Mouse (Mus musculus) ES-Bruce4 (cell line): ENCODE results near the gene Atg10. TPM values are rescaled to one million over a fixed set of nuclear protein-coding genes. Genes with fewer than 3 reads are reported as not detected.

ENCODE experiments used
- H3K27ac ChIP-seq: 2 replicates; pipeline ENCODE4 v1.5.1; 2012; ENCODE audit warnings: low read length, inconsistent platforms; ENCODE audit not compliant: insufficient read depth
- H3K27me3 ChIP-seq: 2 replicates; pipeline ENCODE4 v1.6.1; 2012; ENCODE audit warnings: mild to moderate bottlenecking, low read length, inconsistent platforms; ENCODE audit not compliant: control insufficient read depth, poor library complexity, insufficient read depth, severe bottlenecking
- H3K36me3 ChIP-seq: 2 replicates; pipeline ENCODE4 v1.6.1; 2012; ENCODE audit warnings: inconsistent platforms, mild to moderate bottlenecking, low read length, moderate library complexity; ENCODE audit not compliant: control insufficient read depth, poor library complexity, insufficient read depth, severe bottlenecking
- H3K4me1 ChIP-seq: one replicate; pipeline ENCODE4 v1.8.1; 2011; ENCODE audit warnings: low read length; ENCODE audit not compliant: control insufficient read depth, insufficient read depth
- H3K4me3 ChIP-seq: 2 replicates; pipeline ENCODE4 v1.5.1; 2011; ENCODE audit warnings: low read depth, mild to moderate bottlenecking, low read length
- H3K9ac ChIP-seq: 2 replicates; pipeline ENCODE4 v1.6.1; 2012; ENCODE audit warnings: low read depth, mild to moderate bottlenecking, inconsistent platforms; ENCODE audit not compliant: poor library complexity, severe bottlenecking
- H3K9me3 ChIP-seq: replicated peaks from 2 replicates; pipeline ENCODE4 v1.6.1; 2012; ENCODE audit warnings: mild to moderate bottlenecking, low read length, inconsistent platforms; ENCODE audit not compliant: control insufficient read depth, poor library complexity, insufficient read depth, severe bottlenecking
- CTCF ChIP-seq: IDR thresholded peaks from one replicate; pipeline ENCODE4 v1.8.1; 2011; ENCODE audit warnings: low read depth, low read length
- EP300 ChIP-seq: IDR thresholded peaks from 2 replicates; pipeline ENCODE4 v1.6.1; 2011; ENCODE audit warnings: low read depth, low read length; ENCODE audit not compliant: insufficient read depth
- POLR2A ChIP-seq: IDR thresholded peaks from one replicate; pipeline ENCODE4 v1.8.1; 2011; ENCODE audit warnings: low read length; ENCODE audit not compliant: insufficient read depth
- polyA plus RNA-seq: library from polyadenylated mRNA; stranded (reverse); fragments of >200 nt; gene quantifications from 2 replicates; pipeline ENCODE4 v1.2.4, GENCODE M21; 2011; ENCODE audit warnings: low read depth; ENCODE audit not compliant: missing spikeins, insufficient read depth, insufficient read length

The Atg10 gene
- polyA plus RNA-seq, 1 experiment = 3.1 TPM

- Histone ChIP-seq H3K27ac (no peak overlapping the region), H3K9me3 (no peaks in the 10 kb centered on the region), H3K9ac (no peak overlapping the region), H3K36me3 (no peaks in the 10 kb centered on the region), H3K4me1 (no peaks in the 10 kb centered on the region), H3K27me3 (no peaks in the 10 kb centered on the region), H3K4me3 (no peak overlapping the region)
- no peak for TF ChIP-seq CTCF
- TF ChIP-seq POLR2A = no peak
- TF ChIP-seq EP300 = no peak
These were observed 263.2 kb downstream of the Atg10 start for GRCm38 (mm10) chr13:90960591-90960990.

- TF ChIP-seq POLR2A (no peak), EP300 (no peak), CTCF (no peak)
- Histone ChIP-seq H3K27me3 (no peaks in the 10 kb centered on the region), H3K9ac (no peak overlapping the region), H3K36me3 (no peaks in the 10 kb centered on the region), H3K4me3 (no peak overlapping the region), H3K9me3 (no peaks in the 10 kb centered on the region), H3K4me1 (no peaks in the 10 kb centered on the region), H3K27ac (no peak overlapping the region)
These were observed 264.9 kb downstream of the Atg10 start for GRCm38 (mm10) chr13:90958894-90959293.

DNA sequence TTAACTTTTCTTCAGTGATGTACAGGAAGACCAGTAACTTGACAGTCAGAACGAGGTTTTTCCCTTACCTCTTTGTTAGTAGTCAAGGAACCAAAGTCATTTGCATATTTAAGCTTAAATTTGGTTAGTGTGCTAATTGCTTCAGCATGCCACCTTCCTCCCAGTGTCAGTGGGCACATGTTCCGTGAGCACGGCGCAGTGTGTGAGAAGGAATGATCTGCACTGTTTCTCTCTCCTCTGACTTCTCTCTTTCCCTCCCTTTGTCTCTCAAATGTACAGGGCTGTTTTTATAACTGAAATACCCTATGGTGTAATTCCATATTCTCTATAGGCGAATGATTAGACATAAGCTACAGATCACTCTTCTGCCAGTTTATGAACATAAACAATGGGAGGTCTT, 284.2 kb downstream of the Atg10 start:
- H3K4me1 ChIP-seq = no peaks in the 10 kb centered on the region
- TF ChIP-seq CTCF (no peak), EP300 (no peak), POLR2A (no peak)
- no peaks in the 10 kb centered on the region for H3K36me3 ChIP-seq
- H3K9ac ChIP-seq = no peak overlapping the region
- H3K9me3 ChIP-seq = no peaks in the 10 kb centered on the region
- no peaks in the 10 kb centered on the region for H3K27me3 ChIP-seq
- no peak overlapping the region for H3K4me3 ChIP-seq
- no peak overlapping the region for H3K27ac ChIP-seq

GRCm38 (mm10) chr13:90939192-90939591, 284.6 kb downstream of the Atg10 start:
- TF ChIP-seq EP300 = peak; percentile 51; the same call in 1 of the 2 replicates
- no peak for TF ChIP-seq POLR2A
- TF ChIP-seq CTCF = no peak
- Histone ChIP-seq H3K9me3 (no peaks in the 10 kb centered on the region), H3K9ac (no peak overlapping the region), H3K4me1 (no peaks in the 10 kb centered on the region), H3K27ac (no peak overlapping the region), H3K36me3 (no peaks in the 10 kb centered on the region), H3K4me3 (no peak overlapping the region), H3K27me3 (no peaks in the 10 kb centered on the region)

- H3K4me3 ChIP-seq = no peak overlapping the region
- H3K27me3 ChIP-seq = no peaks in the 10 kb centered on the region
- no peaks in the 10 kb centered on the region for H3K36me3 ChIP-seq
- H3K27ac ChIP-seq = no peak overlapping the region
- H3K9ac ChIP-seq = no peak overlapping the region
- no peaks in the 10 kb centered on the region for H3K9me3 ChIP-seq
- TF ChIP-seq EP300 (no peak), CTCF (no peak), POLR2A (no peak)
- no peaks in the 10 kb centered on the region for H3K4me1 ChIP-seq
These were observed 287.9 kb downstream of the Atg10 start for GRCm38 (mm10) chr13:90935852-90936251.

DNA sequence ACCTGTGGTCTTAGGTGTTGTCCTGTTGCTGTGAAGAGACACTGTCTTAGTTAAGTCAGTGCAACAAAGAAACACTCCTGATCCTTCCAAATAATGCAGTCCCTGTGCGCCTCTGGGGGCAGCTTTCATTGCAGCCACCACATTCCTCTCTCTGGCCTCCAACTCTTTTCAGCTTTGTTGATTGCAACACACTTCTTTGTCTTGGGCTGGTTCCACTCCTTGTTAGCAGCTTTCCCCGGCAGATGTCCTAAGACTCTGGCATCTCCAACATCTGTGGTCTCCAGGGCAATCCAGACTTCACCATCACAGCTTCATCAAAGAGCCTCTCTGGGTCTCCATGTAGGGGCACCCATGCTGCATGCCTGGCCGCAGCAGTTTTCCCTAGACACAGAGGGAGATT, 290.5 kb downstream of the Atg10 start:
- no peak overlapping the region for H3K9ac ChIP-seq
- H3K9me3 ChIP-seq = no peaks in the 10 kb centered on the region
- no peak overlapping the region for H3K27ac ChIP-seq
- TF ChIP-seq EP300 = no peak
- no peak for TF ChIP-seq POLR2A
- no peak for TF ChIP-seq CTCF
- H3K27me3 ChIP-seq = no peaks in the 10 kb centered on the region
- H3K4me3 ChIP-seq = no peak overlapping the region
- no peaks in the 10 kb centered on the region for H3K4me1 ChIP-seq
- no peaks in the 10 kb centered on the region for H3K36me3 ChIP-seq
